Mouse (Mus musculus): Measurements from ENCODE around the gene Cryzl1.
A peak's percentile ranks its signal among the peaks of the same experiment; 100 is the strongest.

Cryzl1 gene

DNA sequence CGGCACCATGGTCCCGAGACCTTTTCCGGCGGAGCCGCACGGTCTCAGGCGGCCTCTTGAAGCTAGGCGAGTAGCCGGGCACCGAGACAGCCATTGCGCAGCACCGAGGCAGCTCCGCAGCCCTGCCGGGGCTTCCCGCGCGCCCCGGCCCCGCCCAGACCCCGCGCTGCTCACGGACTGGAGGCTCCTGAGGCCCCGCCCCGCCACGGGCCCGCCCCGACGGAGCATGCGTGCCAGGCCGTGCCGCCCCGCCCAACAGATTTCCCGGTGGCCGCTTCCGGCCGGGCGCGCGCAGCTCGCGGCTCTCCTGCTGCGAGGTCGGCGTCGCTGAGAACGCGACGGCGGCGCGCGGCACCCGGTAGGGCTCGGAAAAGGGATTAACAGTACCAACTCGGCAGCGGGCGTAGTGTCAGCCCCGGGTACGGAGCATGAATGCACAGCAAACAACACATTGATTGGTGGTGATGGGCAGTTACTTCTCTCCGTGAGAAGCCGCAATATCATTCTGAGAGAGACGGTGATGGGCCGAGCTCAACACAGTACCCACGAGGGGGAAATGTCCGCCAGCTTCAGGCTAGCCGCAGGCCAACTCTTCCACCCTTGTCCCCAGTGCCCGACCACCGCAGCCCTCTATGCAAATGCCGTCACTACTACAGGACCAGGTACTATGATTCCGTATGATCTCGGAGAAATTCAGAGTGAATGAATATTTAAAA is 40.0 kb downstream of the Cryzl1 start, which contains the start of gene Donson:
Donson (minus strand) TSS at position 152 of the 716 bp plus-strand sequence.
- peak; percentile 96 for DNase-seq (ENCODE audit: low read depth, low spot score)

DNA sequence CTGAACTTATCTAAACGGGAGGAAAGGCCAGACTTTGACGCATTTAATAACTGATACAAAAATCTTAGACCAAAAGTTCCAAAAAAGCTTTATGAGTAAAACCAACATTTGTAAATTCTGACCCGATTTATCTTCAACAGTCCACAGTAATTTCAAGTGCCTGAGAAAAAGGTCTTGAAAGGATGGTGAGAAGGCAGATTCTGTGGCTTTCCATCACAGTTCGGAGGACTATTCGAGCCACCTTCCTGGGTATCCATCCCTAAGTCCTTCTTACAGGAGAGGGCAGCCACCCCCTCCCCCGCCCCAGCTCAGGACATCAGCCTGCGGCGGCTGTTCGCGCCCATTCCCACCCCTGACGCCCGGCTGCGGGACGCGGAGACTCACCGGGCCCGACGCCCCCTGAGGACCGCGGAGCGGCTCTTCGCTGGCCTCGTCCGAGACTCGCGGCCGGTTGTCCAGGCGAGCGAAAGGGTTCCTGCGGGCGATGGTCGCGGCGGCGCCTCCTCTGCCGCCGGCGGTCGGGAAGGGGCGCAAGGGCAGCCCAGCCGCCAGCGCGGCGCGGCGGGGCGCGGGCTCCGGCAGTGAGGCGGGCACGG is 40.7 kb downstream of the Cryzl1 start:
- peak; percentile 33 for DNase-seq (ENCODE audit: low read depth, low spot score)

DNA sequence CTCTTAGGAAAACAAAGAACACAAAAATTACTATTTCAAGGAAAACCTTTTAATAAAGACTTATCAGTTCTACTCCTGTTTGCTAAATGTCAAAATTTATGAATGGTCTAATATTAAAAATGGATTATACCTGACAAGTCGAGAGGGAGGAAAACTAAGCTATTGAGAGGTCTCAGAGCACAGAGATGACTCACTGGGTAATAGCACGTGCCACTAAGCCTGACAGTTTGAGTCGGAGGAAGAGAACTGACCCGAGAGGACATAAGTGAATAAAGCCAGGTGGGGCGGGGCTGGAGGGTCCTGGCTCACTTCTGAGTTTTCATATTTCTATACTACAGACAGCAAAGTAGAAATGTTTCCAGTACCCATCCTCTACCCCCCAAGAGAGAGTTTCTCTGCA is 42.4 kb downstream of the Cryzl1 start:
- DNase-seq (ENCODE audit: low read depth, low spot score), result no peak

DNA sequence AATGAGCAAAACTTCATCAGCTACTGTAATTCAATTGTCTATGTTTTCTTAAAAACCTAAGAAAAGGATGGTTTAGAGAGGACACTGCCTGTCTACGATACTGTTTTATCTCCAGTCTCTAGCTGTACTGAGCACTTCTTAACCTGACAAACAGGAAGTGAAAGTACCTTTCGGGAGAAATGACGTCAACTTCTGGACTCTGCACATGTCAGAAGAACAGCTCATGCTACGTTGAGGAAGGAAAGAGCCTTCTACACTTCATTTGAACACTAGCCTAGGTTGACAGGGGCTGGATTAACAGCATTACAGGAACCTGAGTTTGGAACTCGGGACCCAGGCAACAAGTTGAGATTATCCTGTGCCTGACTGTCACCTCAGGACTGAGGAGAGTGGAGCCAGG is 43.2 kb downstream of the Cryzl1 start:
- peak; percentile 46 for DNase-seq (ENCODE audit: low read depth, low spot score)

DNA sequence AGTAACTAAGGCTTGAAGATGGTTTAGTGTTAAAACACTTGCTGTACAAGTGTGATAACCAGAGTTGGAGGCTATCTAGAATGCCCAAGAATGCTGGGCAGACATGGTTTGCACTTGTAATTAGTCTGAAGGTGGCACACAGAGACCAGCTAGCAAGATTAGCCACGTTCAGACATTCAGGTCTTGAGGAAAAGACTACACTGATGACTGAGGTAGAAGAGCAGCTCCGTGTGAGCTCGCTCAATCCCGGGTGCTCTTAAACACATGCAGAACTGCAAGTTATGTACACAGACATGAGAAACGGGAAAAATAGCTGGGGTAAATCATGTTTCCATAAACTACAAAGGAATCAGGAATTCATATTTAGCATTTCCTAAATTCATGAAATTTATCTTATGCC is 48.1 kb downstream of the Cryzl1 start:
- DNase-seq (ENCODE audit: low read depth, low spot score), result no peak

DNA sequence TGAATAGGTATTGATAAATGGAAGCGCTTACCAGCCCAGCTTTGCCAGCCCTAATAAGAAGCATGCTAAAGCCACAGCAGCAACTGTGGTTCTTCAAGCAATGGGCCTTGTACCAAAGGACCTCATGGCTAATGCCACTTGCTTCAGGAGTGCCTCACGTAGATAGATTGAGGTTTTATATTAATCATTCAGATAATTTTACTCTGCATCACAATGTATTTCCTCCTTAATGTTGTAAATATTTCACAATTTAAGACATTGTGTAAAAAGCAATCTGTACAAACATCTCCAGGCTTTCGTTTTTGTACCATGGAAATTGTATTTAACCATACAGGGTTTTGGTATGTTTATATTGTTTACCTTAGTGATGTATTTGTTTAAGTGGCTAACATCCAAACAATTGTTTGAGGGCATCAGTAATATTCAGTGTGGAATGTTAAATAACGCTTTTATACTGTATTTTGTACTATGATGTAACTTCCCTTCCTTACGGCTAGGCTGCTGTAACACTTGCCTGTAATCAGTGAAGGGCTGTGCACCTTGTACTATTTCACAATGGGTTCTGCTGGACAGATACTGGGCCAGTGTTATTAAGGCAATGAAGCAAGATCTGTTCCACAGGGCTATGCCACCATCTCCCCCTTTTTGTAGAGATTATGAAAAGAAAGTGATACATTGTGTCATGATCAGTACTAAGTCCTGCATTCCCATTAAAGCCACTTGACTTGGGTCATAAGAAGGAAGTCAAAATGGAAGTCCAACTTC is 50.4 kb downstream of the Cryzl1 start:
- no peak for DNase-seq (ENCODE audit: low read depth, low spot score)

DNA sequence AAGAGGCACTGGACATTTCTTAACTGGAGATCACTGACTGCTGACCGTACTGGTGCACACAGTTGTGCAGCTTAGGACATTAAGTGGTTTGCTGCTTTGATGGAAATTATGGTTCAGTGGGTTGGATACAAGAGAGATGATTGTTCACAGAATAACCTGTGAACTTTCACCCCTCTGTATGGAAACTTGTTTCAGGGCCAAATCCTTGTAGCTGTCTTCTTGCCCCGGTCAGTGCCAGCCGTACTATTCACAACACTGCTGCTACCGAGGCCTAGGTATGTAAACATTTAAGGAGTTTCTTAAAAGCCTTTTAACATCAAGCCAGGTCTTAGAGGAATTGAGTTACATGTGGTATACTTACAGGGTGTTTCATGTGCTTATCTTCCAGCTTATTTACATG is 54.3 kb downstream of the Cryzl1 start:
- no peak for DNase-seq (ENCODE audit: low read depth, low spot score)

DNA sequence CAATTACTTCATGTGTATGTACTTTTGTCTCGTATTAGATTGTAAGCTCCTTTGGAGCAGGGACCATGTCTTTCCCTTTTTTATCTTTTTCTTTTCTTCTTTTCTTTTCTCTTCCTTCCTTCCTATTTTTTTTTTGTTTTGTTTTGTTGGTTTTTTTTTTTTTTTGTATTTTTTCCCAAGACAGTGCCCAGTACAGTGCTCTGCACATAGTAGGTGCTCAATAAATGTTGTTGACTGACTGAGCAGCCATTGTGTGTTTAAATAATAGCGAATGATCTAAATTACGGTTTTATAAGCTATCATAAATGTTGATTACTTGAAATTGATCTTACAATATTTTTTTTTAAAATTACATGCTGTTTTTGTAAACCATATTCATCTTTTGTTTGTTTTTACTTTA is 65.0 kb downstream of the Cryzl1 start:
- DNase-seq (ENCODE audit: low read depth, low spot score), result no peak

DNA sequence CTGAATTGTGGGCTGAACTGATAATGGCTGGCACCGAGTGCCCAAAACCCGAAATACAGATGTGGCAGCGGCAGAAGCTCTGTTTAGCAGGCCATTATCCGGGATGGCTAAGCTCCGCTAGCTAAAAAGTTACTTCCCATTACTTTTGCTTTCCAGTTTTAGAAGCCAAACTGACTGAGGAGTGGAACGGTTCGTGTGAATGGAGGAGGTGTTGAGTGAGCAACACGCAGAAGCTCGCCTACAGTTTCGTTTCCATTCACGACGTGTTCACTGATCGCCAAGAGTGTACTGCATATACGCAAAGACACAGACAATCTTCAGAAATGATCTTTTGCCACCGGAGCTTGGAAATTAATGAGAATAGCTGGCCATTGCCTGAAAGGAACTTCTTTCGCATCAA is 66.4 kb downstream of the Cryzl1 start:
- DNase-seq (ENCODE audit: low read depth, low spot score), result peak; percentile 71

DNA sequence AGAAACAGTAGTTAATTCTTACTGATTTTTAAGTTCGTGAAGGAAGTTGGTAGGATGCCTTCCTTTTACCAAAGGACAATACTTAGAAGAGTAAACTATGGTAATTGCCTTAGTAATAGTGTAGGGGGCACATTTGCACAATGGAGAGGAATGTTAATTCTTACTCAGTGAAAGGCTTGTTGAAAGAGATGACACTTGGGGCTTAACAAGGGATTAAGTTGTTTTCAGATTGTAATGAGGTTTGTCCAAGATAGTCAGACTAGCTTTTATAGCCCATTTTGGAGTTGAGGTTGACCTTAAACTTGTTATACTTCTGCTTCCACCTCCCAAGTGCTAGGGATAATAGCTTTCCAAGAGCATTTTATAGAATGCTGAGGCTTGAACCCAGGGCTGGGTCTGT is 67.4 kb downstream of the Cryzl1 start:
- DNase-seq (ENCODE audit: low read depth, low spot score), result no peak

DNA sequence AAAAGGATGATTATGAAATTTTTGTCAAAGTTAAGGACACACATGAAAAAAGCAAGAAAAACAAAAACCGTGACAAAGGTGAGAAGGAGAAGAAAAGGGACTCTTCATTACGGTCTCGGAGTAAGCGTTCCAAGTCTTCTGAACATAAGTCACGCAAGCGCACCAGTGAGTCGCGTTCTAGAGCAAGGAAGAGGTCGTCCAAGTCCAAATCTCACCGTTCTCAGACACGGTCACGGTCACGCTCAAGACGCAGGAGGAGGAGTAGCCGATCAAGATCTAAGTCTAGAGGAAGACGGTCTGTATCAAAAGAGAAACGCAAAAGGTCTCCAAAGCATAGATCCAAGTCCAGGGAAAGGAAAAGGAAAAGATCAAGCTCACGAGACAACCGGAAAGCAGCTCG is 69.0 kb downstream of the Cryzl1 start:
- DNase-seq (ENCODE audit: low read depth, low spot score), result no peak

DNA sequence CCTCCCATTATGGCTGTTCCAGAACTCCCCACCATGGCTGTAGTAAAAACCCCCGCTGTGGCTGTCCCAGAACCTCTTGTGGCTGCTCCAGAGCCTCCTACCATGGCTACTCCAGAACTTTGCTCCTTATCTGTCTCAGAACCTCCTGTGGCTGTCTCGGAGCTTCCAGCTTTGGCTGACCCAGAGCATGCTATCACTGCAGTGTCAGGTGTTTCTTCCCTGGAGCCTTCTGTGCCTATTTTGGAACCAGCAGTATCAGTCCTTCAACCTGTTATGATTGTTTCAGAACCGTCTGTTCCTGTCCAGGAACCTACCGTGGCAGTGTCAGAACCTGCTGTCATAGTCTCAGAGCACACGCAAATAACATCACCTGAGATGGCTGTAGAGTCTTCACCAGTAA is 70.3 kb downstream of the Cryzl1 start:
- DNase-seq (ENCODE audit: low read depth, low spot score), result no peak

DNA sequence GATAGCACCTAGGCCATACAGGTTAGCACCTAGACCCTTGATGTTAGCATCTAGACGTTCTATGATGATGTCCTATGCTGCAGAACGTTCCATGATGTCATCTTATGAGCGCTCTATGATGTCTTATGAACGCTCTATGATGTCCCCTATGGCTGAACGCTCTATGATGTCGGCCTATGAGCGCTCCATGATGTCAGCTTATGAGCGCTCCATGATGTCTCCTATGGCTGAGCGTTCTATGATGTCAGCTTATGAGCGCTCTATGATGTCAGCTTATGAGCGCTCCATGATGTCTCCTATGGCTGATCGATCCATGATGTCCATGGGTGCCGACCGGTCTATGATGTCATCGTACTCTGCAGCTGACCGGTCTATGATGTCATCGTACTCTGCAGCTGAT is 71.5 kb downstream of the Cryzl1 start:
- no peak for DNase-seq (ENCODE audit: low read depth, low spot score)

DNA sequence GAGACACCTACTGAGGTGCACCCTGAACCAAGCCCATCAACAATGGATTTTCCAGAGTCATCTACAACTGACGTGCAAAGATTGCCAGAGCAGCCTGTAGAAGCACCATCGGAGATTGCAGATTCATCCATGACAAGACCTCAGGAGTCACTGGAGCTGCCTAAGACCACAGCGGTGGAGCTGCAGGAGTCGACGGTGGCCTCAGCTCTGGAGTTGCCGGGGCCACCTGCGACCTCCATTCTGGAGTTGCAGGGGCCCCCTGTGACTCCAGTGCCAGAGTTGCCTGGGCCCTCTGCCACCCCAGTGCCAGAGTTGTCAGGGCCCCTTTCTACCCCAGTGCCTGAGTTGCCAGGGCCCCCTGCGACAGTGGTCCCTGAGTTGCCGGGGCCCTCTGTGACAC is 73.5 kb downstream of the Cryzl1 start:
- no peak for DNase-seq (ENCODE audit: low read depth, low spot score)

DNA sequence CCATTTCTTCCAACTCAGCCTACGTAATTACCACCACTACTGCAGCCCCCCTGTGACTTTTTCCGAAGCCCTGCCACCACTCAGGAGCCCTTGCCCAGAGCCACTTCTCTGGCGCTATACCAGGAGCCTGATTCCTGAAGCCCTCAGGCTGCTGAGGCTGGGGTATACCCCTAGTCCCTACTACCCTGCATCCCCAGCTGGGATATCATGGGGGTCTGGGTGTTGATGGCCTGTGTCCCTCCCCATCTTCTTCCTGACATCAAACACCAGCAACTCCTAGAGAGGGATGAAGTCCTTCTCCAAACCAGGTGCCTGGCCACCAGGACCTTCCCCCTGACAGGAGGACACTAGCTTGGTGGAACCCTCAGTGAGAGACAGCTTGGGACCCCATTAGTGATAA is 76.6 kb downstream of the Cryzl1 start:
- DNase-seq (ENCODE audit: low read depth, low spot score), result no peak

DNA sequence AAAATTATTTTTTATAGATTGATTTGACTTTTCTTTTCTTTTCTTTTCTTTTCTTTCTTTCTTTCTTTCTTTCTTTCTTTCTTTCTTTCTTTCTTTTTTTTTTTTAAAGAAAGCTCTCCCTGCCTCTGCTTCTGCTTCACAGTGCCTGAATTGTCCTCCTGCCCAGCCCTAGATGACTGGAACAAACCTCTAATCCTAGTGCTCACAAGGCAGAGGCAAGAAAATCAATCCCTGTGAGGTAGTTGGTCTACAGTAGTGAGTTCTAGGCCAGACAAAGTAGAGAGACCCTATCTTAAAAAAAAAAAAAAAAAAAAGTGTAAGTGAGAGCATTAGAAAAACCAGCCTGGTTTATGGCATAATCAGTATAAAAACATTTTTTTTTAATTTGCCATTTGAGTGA is 79.0 kb downstream of the Cryzl1 start:
- DNase-seq (ENCODE audit: low read depth, low spot score), result no peak

DNA sequence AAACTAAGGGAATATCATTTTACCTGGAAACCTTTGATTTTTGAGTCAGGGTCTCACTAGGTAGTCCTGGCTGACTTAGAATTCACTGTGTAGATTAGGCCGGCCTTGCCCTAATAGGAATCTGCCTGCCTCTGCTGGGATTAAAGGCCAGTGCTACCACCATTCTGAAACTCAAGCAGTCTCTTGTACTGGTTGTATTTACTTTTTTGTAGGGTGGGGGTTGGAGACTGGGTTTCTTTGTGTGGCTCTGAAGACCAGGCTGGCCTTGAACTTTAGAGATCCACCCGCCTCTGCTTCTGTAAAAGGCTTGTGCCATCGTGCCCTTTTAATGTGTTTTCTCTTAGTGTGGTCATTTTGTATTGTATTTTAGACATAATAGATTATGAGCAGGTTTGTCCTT is 79.5 kb downstream of the Cryzl1 start:
- no peak for DNase-seq (ENCODE audit: low read depth, low spot score)

DNA sequence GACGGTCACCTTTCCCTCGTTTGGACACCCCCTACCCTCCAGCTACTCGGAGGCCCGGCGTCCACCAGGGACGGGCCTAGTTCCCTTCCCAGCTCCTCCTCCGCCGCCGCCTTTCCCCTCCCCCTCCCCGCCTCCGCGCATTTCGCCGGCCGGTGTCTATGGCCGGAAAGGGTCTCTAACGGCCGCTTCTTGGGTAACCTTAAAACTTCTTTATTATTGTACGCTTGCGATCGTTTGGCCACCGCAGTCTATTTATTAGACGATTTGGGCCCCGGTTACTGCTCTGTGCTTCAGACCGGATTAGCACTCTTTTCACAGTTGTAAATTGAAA is 80.6 kb downstream of the Cryzl1 start:
- peak; percentile 76 for DNase-seq (ENCODE audit: low read depth, low spot score)

DNA sequence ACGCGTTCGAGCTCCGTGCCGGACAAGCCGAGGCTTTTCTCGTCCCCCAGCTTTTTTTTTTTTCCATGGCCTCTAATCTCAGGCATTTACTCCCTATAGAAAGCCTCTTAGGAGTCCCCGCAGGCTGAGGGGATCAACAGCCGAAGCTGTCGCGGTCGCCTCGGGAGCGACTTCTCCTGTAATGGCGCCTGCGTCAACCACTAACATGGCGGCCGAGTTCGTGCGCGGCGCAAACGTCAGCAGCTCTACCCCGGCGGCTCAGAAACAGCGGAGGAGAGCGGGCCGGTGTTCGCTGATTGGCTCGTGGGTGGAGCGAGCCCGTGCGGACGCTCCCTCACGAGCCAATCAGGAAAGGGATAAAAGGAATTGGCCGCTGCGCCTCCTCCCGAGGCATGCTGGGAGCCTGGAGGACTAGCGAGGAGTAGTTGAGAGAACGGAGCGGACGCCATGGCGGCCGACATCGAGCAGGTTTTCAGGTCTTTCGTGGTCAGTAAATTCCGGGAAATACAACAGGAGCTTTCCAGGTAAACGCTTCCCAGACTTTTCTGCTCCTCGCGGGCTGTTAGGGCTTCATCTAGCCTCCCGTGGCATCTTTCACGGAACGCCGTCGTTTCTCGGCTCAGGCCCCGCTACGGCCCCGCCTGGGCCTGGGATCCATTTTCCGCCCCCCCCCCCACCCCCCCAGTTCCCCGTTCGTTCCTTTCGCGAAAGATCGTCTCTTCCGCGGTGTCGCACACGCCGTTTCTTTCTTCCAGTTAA is 81.1 kb downstream of the Cryzl1 start, which contains the start of gene Son:
Son (plus strand) TSS at position 46 of the 759 bp plus-strand sequence.
- DNase-seq (ENCODE audit: low read depth, low spot score), result peak; percentile 99

DNA sequence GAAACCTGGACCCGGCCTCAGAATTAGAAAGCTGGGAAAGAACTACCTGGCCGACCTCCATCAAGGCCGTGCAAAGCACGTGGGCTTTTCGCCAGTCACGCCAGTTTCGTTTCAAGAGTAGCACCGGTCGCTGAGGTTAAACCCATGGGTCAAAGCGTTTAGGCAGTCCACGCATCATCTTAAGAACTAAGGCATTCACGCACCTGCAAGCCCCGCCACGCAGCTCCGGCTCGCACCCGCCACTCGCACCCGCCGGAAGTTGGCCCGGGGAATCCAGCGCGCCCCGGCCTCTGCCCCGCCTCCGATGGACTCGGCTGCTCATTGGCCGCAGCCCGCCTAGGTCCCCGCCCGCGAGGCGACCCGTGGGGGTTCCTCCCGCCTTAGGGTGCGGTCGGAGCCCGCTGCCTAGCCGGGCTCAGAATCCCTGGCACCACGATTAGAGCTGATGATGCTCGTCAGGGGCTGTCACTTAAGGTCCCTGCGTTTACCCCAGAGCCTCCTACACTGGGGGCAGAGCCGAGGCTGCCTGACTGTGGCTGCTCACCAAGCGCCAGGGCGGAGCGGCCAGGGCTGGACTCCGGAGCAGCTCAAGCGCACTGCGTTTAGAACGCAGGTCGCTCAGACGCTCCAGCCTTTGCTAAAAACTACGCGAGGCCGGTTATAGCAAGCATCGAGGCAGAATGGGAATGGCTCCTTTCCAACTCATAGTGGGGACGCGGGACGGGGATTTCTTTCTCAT is 81.9 kb downstream of the Cryzl1 start, which contains the start of gene Gart:
Gart (minus strand) TSS at position 272 of the 739 bp plus-strand sequence.
- DNase-seq (ENCODE audit: low read depth, low spot score), result peak; percentile 97

DNA sequence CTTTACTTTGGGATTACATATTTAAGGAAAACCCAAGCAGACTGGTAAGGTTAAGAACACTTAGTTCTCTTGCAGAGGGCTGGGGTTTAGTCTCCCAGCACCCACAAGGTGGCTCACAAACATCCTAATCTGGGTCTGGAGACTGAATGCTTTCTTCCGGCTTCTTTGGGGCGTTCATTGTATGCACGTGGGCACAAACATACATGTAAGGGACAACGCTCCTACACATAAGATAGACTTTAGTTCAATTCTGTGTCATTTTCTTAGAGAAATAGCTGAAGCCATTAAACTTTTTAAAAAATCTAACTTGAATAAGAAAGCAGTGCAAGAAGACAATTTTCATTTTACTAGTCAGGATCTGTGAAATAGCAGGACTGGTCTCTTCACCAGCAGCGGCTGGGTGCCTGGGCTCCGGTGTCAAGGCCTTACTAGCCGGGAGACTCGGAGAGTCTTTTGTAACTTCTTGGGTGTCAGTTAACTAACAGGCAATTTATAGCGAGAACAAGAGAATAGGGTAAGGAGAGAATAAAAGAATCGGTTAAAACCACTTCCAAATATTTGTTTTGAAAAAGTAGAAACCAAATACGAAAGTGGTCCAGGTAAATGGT is 82.7 kb downstream of the Cryzl1 start:
- peak; percentile 26 for DNase-seq (ENCODE audit: low read depth, low spot score)
